Mouse (Mus musculus) liver, embryonic 14.5 days (tissue): ENCODE results near the gene Scel. TPM values are rescaled to one million over a fixed set of nuclear protein-coding genes. Genes with fewer than 3 reads are reported as not detected.

ENCODE experiments used
- ATAC-seq: fragments of 200-750 bp; cut with Nextera tagmentation; 2 replicates; pipeline ENCODE4 v1.8.0; 2017; ENCODE audit warnings: moderate number of reproducible peaks, mild to moderate bottlenecking, moderate library complexity; ENCODE audit not compliant: insufficient read depth
- DNase-seq, 3 experiments: peaks; one replicate each; pipeline ENCODE4 v3.0.0-alpha.2; 2012 to 2013; ENCODE audit warnings: low read depth in 3 of 3, low spot score in 3 of 3
- H3K27ac ChIP-seq: fragments of 300-500 bp; sonication (generic); 2 replicates; pipeline ENCODE4 v1.5.1; 2014; ENCODE audit warnings: moderate library complexity, mild to moderate bottlenecking, control low read depth, inconsistent platforms
- H3K27me3 ChIP-seq: fragments of 300-500 bp; sonication (generic); 2 replicates; pipeline ENCODE4 v1.6.1; 2014; ENCODE audit warnings: mild to moderate bottlenecking, low read length, moderate library complexity; ENCODE audit not compliant: control insufficient read depth, insufficient read depth
- H3K36me3 ChIP-seq: fragments of 300-500 bp; sonication (generic); replicated peaks from 2 replicates; pipeline ENCODE4 v1.6.1; 2014; ENCODE audit warnings: low read depth; ENCODE audit not compliant: control insufficient read depth, insufficient read depth
- H3K4me1 ChIP-seq, 2 experiments: fragments of 200-500 bp in 1 of 2; fragments of 300-500 bp in 1 of 2; sonication (generic) in 1 of 2; replicated peaks; 2 replicates each; pipeline ENCODE4 v1.6.1; 2012 to 2014; ENCODE audit warnings: antibody characterized with exemption in 1 of 2, inconsistent platforms in 1 of 2, low read length in 1 of 2; ENCODE audit not compliant: control insufficient read depth in 2 of 2, insufficient read depth in 2 of 2
- H3K4me2 ChIP-seq: fragments of 300-500 bp; sonication (generic); 2 replicates; pipeline ENCODE4 v1.6.1; 2014; ENCODE audit warnings: low read depth, mild to moderate bottlenecking, control low read depth, moderate library complexity
- H3K4me3 ChIP-seq, 2 experiments: fragments of 200-500 bp in 1 of 2; fragments of 300-500 bp in 1 of 2; sonication (generic) in 1 of 2; 2 replicates each; pipeline ENCODE4 v1.5.1; 2012 to 2014; ENCODE audit warnings: low read depth in 2 of 2, low read length in 2 of 2, mild to moderate bottlenecking in 2 of 2, control low read depth in 1 of 2, inconsistent platforms in 1 of 2, moderate library complexity in 1 of 2; ENCODE audit not compliant: insufficient read depth in 1 of 2
- H3K9ac ChIP-seq: fragments of 300-500 bp; sonication (generic); replicated peaks from 2 replicates; pipeline ENCODE4 v1.6.1; 2014; ENCODE audit warnings: mild to moderate bottlenecking, control low read depth, moderate library complexity
- H3K9me3 ChIP-seq: fragments of 300-500 bp; sonication (generic); 2 replicates; pipeline ENCODE4 v1.6.1; 2016; ENCODE audit warnings: low read length, mixed read lengths; ENCODE audit not compliant: control insufficient read depth
- CTCF ChIP-seq: IDR thresholded peaks from 2 replicates; pipeline ENCODE4 v1.5.1; 2016; ENCODE audit warnings: antibody characterized with exemption, low read depth, control low read depth
- EP300 ChIP-seq: IDR thresholded peaks from 2 replicates; pipeline ENCODE4 v1.6.1; 2016; ENCODE audit warnings: antibody characterized with exemption, low read depth
- WGBS: fragments of 180-500 bp; shearing (Covaris S2); extraction: QIAGEN DNeasy Blood & Tissue Kit; methylation state at CpG from one replicate; pipeline ENCODE4 v1.1.7; 2014; ENCODE audit not compliant: insufficient replicate concordance; 5-methylcytosine and 5-hydroxymethylcytosine counted together
- polyA plus RNA-seq, 2 experiments: library from polyadenylated mRNA; depleted of rRNA in 1 of 2; stranded (reverse) in 1 of 2; unstranded in 1 of 2; fragments of >200 nt; fragmentation: Nextera tagmentation in 1 of 2; extraction: Ambion mirVana in 1 of 2; gene quantifications; 2 replicates each; pipeline versions ENCODE4 v1.2.1 to v1.2.3; 2012 to 2014

Scel gene
- polyA plus RNA-seq, 2 experiments, result 0.06 to 0.08 TPM

GRCm38 (mm10) chr14:103577011-103577410 is 63.9 kb downstream of the Scel start:
- TF ChIP-seq CTCF (no peak), EP300 (no peak)
- Histone ChIP-seq H3K27me3 (no peaks in the 10 kb centered on the region), H3K27ac (no peak overlapping the region), H3K4me1 (no peaks in the 10 kb centered on the region), H3K9me3 (no peaks in the 10 kb centered on the region), H3K4me2 (no peak overlapping the region), H3K9ac (no peak overlapping the region), H3K36me3 (no peaks in the 10 kb centered on the region), H3K4me3 (no peak overlapping the region)
- DNase-seq (no peak), ATAC-seq (no peak)

- Histone ChIP-seq H3K27me3 (no peaks in the 10 kb centered on the region), H3K4me2 (no peak overlapping the region), H3K9me3 (no peaks in the 10 kb centered on the region), H3K4me3 (no peak overlapping the region), H3K4me1 (no peaks in the 10 kb centered on the region), H3K9ac (no peak overlapping the region), H3K36me3 (no peaks in the 10 kb centered on the region), H3K27ac (no peak overlapping the region)
- DNase-seq, result no peak
- 46% methylated on average over 4 of the region's 4 CpGs for WGBS
- TF ChIP-seq EP300, result no peak
- TF ChIP-seq CTCF, result no peak
- ATAC-seq, result no peak
Measured at GRCm38 (mm10) chr14:103586662-103587061, 73.5 kb downstream of the Scel start.

- no peak for DNase-seq
- no peaks in the 10 kb centered on the region for H3K9me3 ChIP-seq
- H3K4me3 ChIP-seq, result no peak overlapping the region
- TF ChIP-seq CTCF (no peak), EP300 (no peak)
- H3K36me3 ChIP-seq, result no peaks in the 10 kb centered on the region
- no peaks in the 10 kb centered on the region for H3K4me1 ChIP-seq
- no peak overlapping the region for H3K4me2 ChIP-seq
- H3K27ac ChIP-seq, result no peak overlapping the region
- H3K9ac ChIP-seq, result no peak overlapping the region
- no peaks in the 10 kb centered on the region for H3K27me3 ChIP-seq
- WGBS, result 61% methylated on average over 10 of the region's 10 CpGs
- ATAC-seq, result no peak
Measured at GRCm38 (mm10) chr14:103587208-103587900, 74.2 kb downstream of the Scel start.

- Histone ChIP-seq H3K9me3 (no peaks in the 10 kb centered on the region), H3K4me3 (no peak overlapping the region), H3K4me2 (no peak overlapping the region), H3K4me1 (no peaks in the 10 kb centered on the region), H3K9ac (no peak overlapping the region), H3K36me3 (no peaks in the 10 kb centered on the region), H3K27ac (no peak overlapping the region), H3K27me3 (no peaks in the 10 kb centered on the region)
- WGBS, result 48% methylated on average over 7 of the region's 7 CpGs
- no peak for ATAC-seq
- DNase-seq, result no peak
- TF ChIP-seq EP300 (no peak), CTCF (no peak)
Measured at GRCm38 (mm10) chr14:103589819-103590218, 76.7 kb downstream of the Scel start.

- no peak for DNase-seq
- Histone ChIP-seq H3K9ac (no peak overlapping the region), H3K4me2 (no peak overlapping the region), H3K9me3 (no peaks in the 10 kb centered on the region), H3K4me3 (no peak overlapping the region), H3K4me1 (no peaks in the 10 kb centered on the region), H3K27ac (no peak overlapping the region), H3K27me3 (no peaks in the 10 kb centered on the region), H3K36me3 (no peaks in the 10 kb centered on the region)
- TF ChIP-seq CTCF (no peak), EP300 (no peak)
- WGBS, result 56% methylated on average over 5 of the region's 5 CpGs
- no peak for ATAC-seq
Measured at GRCm38 (mm10) chr14:103595870-103596269, 82.7 kb downstream of the Scel start.
